Mouse (Mus musculus): Measurements from ENCODE around the gene Erich6b.

DNA sequence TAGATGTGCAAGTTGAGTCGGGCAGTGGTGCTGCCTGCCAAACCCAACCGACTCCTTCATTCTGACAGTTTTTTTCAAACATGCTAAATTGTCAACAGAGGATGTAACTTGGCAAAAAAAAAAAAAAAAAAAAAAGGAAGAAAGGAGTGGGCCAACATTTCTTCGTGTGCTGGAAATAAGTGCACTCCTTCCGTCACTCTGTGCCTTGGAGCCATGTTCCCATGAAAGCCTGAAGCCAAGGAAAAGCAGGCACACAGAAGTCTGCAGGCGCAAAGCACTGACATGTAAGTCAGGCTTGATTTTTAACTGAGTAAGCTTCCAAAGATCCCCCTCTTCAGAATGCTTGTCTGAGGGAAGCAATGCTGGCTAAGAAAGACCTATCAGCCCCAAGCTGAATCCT, 70.6 kb downstream of the Erich6b start:
- TF ChIP-seq EP300 (IDR thresholded peaks at IDR 0.05) (no peak), CTCF (IDR thresholded peaks at IDR 0.05) (no peak)
